Mouse (Mus musculus) liver, postnatal 0 days (tissue): Measurements from ENCODE around the gene Rsg1. TPM values are rescaled to one million over a fixed set of nuclear protein-coding genes. Genes with fewer than 3 reads are reported as not detected.
A peak's percentile ranks its signal among the peaks of the same experiment; 100 is the strongest.

Source experiments
- ATAC-seq: fragments of 200-750 bp; cut with Nextera tagmentation; 2 replicates; pipeline ENCODE4 v1.8.0; 2017; ENCODE audit warnings: mild to moderate bottlenecking, moderate library complexity
- DNase-seq: peaks from one replicate; pipeline ENCODE4 v3.0.0-alpha.2; 2016
- H3K27ac ChIP-seq: fragments of 300-500 bp; sonication (generic); 2 replicates; pipeline ENCODE4 v1.5.1; 2014; ENCODE audit warnings: antibody characterized with exemption, moderate library complexity, mild to moderate bottlenecking, low read depth
- H3K27me3 ChIP-seq: fragments of 300-500 bp; sonication (generic); 2 replicates; pipeline ENCODE4 v1.6.1; 2014; ENCODE audit warnings: low read length, control low read depth, mixed read lengths; ENCODE audit not compliant: insufficient read depth
- H3K36me3 ChIP-seq: fragments of 300-500 bp; sonication (generic); replicated peaks from 2 replicates; pipeline ENCODE4 v1.6.1; 2014; ENCODE audit warnings: mild to moderate bottlenecking, control low read depth, low read length, moderate library complexity, mixed read lengths; ENCODE audit not compliant: insufficient read depth
- H3K4me1 ChIP-seq: fragments of 300-500 bp; sonication (generic); 2 replicates; pipeline ENCODE4 v1.6.1; 2014; ENCODE audit warnings: antibody characterized with exemption, mild to moderate bottlenecking, control low read depth; ENCODE audit not compliant: insufficient read depth
- H3K4me2 ChIP-seq: fragments of 300-500 bp; sonication (generic); 2 replicates; pipeline ENCODE4 v1.6.1; 2014; ENCODE audit warnings: low read depth, mild to moderate bottlenecking, low read length, moderate library complexity, mixed read lengths
- H3K4me3 ChIP-seq: fragments of 300-500 bp; sonication (generic); 2 replicates; pipeline ENCODE4 v1.5.1; 2014; ENCODE audit warnings: low read depth, low read length
- H3K9ac ChIP-seq: fragments of 300-500 bp; sonication (generic); replicated peaks from 2 replicates; pipeline ENCODE4 v1.6.1; 2014; ENCODE audit warnings: mild to moderate bottlenecking, moderate library complexity
- H3K9me3 ChIP-seq: fragments of 300-500 bp; sonication (generic); 2 replicates; pipeline ENCODE4 v1.6.1; 2016; ENCODE audit warnings: mild to moderate bottlenecking, control low read depth, low read length, mixed read lengths
- CTCF ChIP-seq: sonication (generic); IDR thresholded peaks from 2 replicates; pipeline ENCODE4 v1.5.1; 2016; ENCODE audit warnings: antibody characterized with exemption, low read depth
- EP300 ChIP-seq: IDR thresholded peaks from 2 replicates; pipeline ENCODE4 v1.6.1; 2016; ENCODE audit warnings: antibody characterized with exemption, low read depth, mild to moderate bottlenecking
- WGBS: fragments of 180-500 bp; shearing (Covaris S2); extraction: QIAGEN DNeasy Blood & Tissue Kit; methylation state at CpG from one replicate; pipeline ENCODE4 v1.1.7; 2014; ENCODE audit not compliant: insufficient replicate concordance; 5-methylcytosine and 5-hydroxymethylcytosine counted together
- polyA plus RNA-seq: library from polyadenylated mRNA; unstranded; fragments of >200 nt; fragmentation: Nextera tagmentation; extraction: Ambion mirVana; gene quantifications from 2 replicates; pipeline ENCODE4 v1.2.1, GENCODE M21; 2015

The Rsg1 gene
- polyA plus RNA-seq, 1 experiment from 2014 or later, result 0.43 TPM

- DNase-seq, result peak; percentile 65
- Histone ChIP-seq H3K9ac (no peak overlapping the region), H3K36me3 (no peaks in the 10 kb centered on the region), H3K4me3 (no peak overlapping the region), H3K9me3 (no peaks in the 10 kb centered on the region), H3K4me2 (no peak overlapping the region), H3K27me3 (no peaks in the 10 kb centered on the region), H3K4me1 (peaks cover 6% of the 10 kb centered on the region; the same call in 1 of the 2 replicates), H3K27ac (no peak overlapping the region)
- WGBS, result 36% methylated on average over 9 of the region's 9 CpGs
- no peak for ATAC-seq
- TF ChIP-seq EP300 (no peak), CTCF (peak; percentile 88)
These were observed 54.1 kb downstream of the Rsg1 start for GRCm38 (mm10) chr4:141267837-141268236.

GRCm38 (mm10) chr4:141268350-141268749 lies 54.6 kb downstream of the Rsg1 start:
- no peak overlapping the region for H3K4me2 ChIP-seq
- H3K27ac ChIP-seq, result no peak overlapping the region
- H3K9me3 ChIP-seq, result no peaks in the 10 kb centered on the region
- H3K4me1 ChIP-seq, result peaks cover 6% of the 10 kb centered on the region; the same call in 1 of the 2 replicates
- no peaks in the 10 kb centered on the region for H3K36me3 ChIP-seq
- no peak for DNase-seq
- 67% methylated on average over 4 of the region's 4 CpGs for WGBS
- TF ChIP-seq CTCF, result peak; percentile 42; the same call in 1 of the 2 replicates
- no peak for TF ChIP-seq EP300
- no peaks in the 10 kb centered on the region for H3K27me3 ChIP-seq
- H3K9ac ChIP-seq, result no peak overlapping the region
- no peak for ATAC-seq
- no peak overlapping the region for H3K4me3 ChIP-seq

- H3K36me3 ChIP-seq, result no peaks in the 10 kb centered on the region
- no peak overlapping the region for H3K4me2 ChIP-seq
- H3K4me1 ChIP-seq, result peaks cover 10% of the 10 kb centered on the region; the same call in 1 of the 2 replicates
- H3K9ac ChIP-seq, result no peak overlapping the region
- H3K27me3 ChIP-seq, result no peaks in the 10 kb centered on the region
- H3K27ac ChIP-seq, result no peak overlapping the region
- 59% methylated on average over 6 of the region's 6 CpGs for WGBS
- H3K9me3 ChIP-seq, result no peaks in the 10 kb centered on the region
- H3K4me3 ChIP-seq, result no peak overlapping the region
- ATAC-seq, result no peak
- no peak for DNase-seq
- TF ChIP-seq EP300 (no peak), CTCF (peak; percentile 51)
These were observed 55.3 kb downstream of the Rsg1 start for GRCm38 (mm10) chr4:141269080-141269479.

DNA sequence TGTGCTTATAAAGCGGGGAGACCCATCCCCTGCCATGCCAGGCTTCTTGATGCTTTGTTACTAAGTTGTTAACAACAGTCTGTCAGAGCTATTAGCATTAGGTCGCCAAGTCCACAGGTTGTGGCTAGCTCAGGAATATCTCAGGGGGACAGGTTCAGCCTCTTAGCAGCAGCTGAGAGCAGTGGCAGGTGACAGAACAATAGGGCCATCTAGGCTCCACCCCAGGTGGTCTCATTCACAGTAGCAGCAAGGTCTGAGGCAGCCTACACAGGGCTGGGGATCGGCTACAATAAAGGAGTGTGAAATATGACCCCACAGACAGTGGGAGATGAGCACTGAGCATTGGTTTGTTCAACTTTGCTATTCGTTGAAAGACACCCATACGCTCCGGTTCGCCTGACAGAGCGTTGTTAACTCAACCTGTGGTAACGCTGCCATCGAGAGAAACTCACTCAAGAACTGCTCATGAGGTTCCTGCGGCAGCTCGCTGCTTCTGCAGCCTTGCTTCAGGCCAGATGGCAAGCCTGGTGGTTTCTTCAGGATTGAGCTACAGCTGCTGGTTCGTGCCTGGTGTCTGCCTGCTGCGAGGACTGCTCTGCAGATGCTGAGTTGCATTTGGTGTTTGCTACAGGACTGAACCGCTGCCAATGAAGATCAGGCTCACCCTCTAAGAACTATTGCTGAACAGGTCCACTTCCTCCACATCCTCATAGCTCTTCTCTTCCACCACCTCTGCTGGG lies 56.6 kb downstream of the Rsg1 start:
- no peak for TF ChIP-seq EP300
- Histone ChIP-seq H3K4me2 (no peak overlapping the region), H3K9ac (no peak overlapping the region), H3K4me1 (peaks cover 10% of the 10 kb centered on the region; the same call in 1 of the 2 replicates), H3K4me3 (no peak overlapping the region), H3K36me3 (no peaks in the 10 kb centered on the region), H3K9me3 (no peaks in the 10 kb centered on the region), H3K27ac (0 out of 2 replicates have a peak overlapping the region, but pooled peaks have one; percentile 3), H3K27me3 (no peaks in the 10 kb centered on the region)
- WGBS, result 68% methylated on average over 15 of the region's 15 CpGs
- no peak for ATAC-seq
- DNase-seq, result no peak

DNA sequence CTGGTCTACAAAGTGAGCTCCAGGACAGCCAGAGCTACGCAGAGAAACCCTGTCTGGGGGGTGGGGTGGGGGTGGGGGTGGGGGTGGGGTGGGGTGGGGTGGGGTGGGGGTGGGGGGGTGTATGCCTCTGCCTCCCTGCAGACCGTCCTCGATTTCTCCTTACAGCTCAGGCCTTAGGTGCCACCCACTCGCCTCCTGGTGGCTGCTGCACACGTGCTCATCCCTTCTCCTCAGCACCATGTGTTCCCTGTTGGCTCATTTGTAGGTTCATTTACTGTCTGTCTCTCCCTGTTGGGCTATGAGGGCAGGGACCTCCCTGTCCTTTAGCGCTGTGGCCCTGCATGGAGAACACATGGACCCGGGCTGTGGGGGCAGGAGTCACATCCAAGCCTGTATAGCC lies 57.5 kb downstream of the Rsg1 start:
- peak overlapping the region; percentile 83 for H3K27ac ChIP-seq
- no peaks in the 10 kb centered on the region for H3K36me3 ChIP-seq
- DNase-seq, result no peak
- peak; percentile 5; the same call in 1 of the 2 replicates for ATAC-seq
- H3K9me3 ChIP-seq, result no peaks in the 10 kb centered on the region
- WGBS, result 67% methylated on average over 7 of the region's 7 CpGs
- H3K4me1 ChIP-seq, result peaks cover 10% of the 10 kb centered on the region; the same call in 1 of the 2 replicates
- no peak overlapping the region for H3K9ac ChIP-seq
- H3K27me3 ChIP-seq, result no peaks in the 10 kb centered on the region
- no peak overlapping the region for H3K4me3 ChIP-seq
- TF ChIP-seq EP300 (no peak), CTCF (no peak; the same call in 1 of the 2 replicates)
- no peak overlapping the region for H3K4me2 ChIP-seq

- peak; percentile 47 for ATAC-seq
- Histone ChIP-seq H3K4me2 (no peak overlapping the region), H3K4me3 (no peak overlapping the region), H3K27me3 (no peaks in the 10 kb centered on the region), H3K9ac (no peak overlapping the region), H3K9me3 (no peaks in the 10 kb centered on the region), H3K4me1 (peaks cover 10% of the 10 kb centered on the region; the same call in 1 of the 2 replicates), H3K36me3 (no peaks in the 10 kb centered on the region), H3K27ac (peak overlapping the region; percentile 83)
- 38% methylated on average over 6 of the region's 6 CpGs for WGBS
- DNase-seq, result peak; percentile 51
- peak; percentile 47; the same call in 1 of the 2 replicates for TF ChIP-seq EP300
- TF ChIP-seq CTCF, result no peak
These were observed 58.0 kb downstream of the Rsg1 start for GRCm38 (mm10) chr4:141271721-141272120.
